Mouse (Mus musculus) heart, adult 2 months (tissue): ENCODE data around the gene Glyctk.

Experiments
- CTCF ChIP-seq: fragments of 200-600 bp; IDR thresholded peaks from 2 replicates; pipeline ENCODE4 v1.8.1; 2022; ENCODE audit warnings: antibody characterized with exemption, mild to moderate bottlenecking, moderate library complexity
- EP300 ChIP-seq: fragments of 200-500 bp; IDR thresholded peaks from 2 replicates; pipeline ENCODE4 v1.6.1; 2011; ENCODE audit warnings: low read depth, low read length, control low read depth; ENCODE audit not compliant: insufficient read depth
- POLR2A ChIP-seq: fragments of 200-500 bp; IDR thresholded peaks from 2 replicates; pipeline ENCODE4 v1.6.1; 2011; ENCODE audit warnings: mild to moderate bottlenecking, low read depth, low read length, control low read depth; ENCODE audit not compliant: insufficient read depth

DNA sequence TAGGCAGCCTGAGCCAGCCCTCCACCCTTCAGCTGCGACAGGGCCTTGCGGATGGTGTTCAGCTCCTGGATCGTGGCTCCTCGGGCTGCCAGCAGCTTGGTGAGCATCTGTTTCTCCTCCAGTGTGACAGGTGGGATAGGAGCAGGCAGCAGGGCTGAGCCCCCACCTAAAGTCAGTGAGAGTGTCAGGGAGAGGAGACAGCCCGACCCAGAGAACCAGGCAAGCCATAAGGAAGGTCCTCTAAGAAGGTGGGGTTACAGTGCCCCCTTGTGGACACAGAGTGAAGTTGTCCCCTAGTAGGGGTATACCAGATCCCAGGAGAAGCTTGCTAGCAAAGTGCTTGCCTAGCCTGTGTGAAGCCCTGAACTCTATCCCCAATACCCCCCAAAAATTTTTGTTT lies 1.5 kb downstream of the Glyctk start:
- peak; percentile 78 for TF ChIP-seq CTCF
- no peak for TF ChIP-seq POLR2A
- no peak for TF ChIP-seq EP300
